Comparison of ENCODE assay signal across 8 mouse cellular contexts in the genomic region with DNA sequence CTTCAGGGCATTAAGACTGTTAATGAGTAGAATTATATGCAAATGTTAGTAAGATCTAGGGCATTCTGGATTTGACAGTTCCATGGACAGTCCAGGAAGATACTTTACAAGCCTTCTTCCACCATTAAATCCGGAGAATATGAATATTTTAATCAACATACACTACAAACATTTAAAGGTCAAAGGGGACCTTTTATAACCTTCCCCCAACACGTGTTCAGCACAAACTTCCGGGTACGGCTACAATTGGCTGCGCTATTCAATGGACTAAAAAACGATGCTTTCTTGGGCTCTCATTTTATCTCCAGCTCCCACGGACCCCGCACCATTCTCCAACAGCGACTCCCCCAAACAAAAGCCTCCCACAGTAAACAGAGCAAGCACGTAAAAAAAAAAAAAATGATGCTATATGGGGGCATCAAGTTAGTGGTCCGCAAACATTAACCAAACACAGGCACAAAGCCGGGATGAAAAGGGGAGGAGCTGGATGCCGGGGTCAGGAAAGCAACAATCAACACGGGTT. TPM values are rescaled to one million over a fixed set of nuclear protein-coding genes. Genes with fewer than 3 reads are reported as not detected.
DNase-seq lines count a peak whose midpoint lies in the region; ATAC-seq and TF ChIP-seq lines count a peak whose summit lies in the region.

No protein-coding gene starts in this region.

- H3K9ac ChIP-seq in midbrain, embryonic 16.5 days (ENCODE audit: low read depth, low read length): peak overlapping the region; percentile 95

- WGBS in cerebellum, adult 2 months: 2% methylated on average over 14 of the region's 14 CpGs
- WGBS in midbrain, embryonic 16.5 days: 3% methylated on average over 14 of the region's 14 CpGs

- H3K27me3 ChIP-seq in cerebellum, adult 2 months (ENCODE audit: control insufficient read depth, insufficient read depth, low read length): no peaks in the 10 kb centered on the region
- no peaks in the 10 kb centered on the region for H3K27me3 ChIP-seq in midbrain, embryonic 16.5 days (ENCODE audit: control insufficient read depth, insufficient read depth, low read depth, low read length)

- H3K4me2 ChIP-seq in midbrain, embryonic 16.5 days (ENCODE audit: low read length): peak overlapping the region; percentile 93

- DNase-seq in cerebellum, adult 2 months: no peak
- no peak for DNase-seq in cerebellum, adult 11 months
- peak; percentile 42 to 56 for DNase-seq in kidney, postnatal 25 days
- DNase-seq in spleen, adult 18-20 months: no peak
- no peak for DNase-seq in ovary, adult 18-20 months (ENCODE audit: low spot score)

- H3K9me3 ChIP-seq in midbrain, embryonic 16.5 days (replicated peaks; ENCODE audit: control insufficient read depth, low read length, poor library complexity, severe bottlenecking): no peaks in the 10 kb centered on the region

- peak overlapping the region; percentile 70 for H3K4me3 ChIP-seq in cerebellum, adult 2 months (replicated peaks; ENCODE audit: insufficient read depth, low read depth, low read length)
- peak overlapping the region; percentile 97 for H3K4me3 ChIP-seq in midbrain, embryonic 16.5 days (ENCODE audit: low read depth, low read length)

- no peak overlapping the region for H3K27ac ChIP-seq in cerebellum, adult 2 months (ENCODE audit: insufficient read depth, low read length)
- H3K27ac ChIP-seq in midbrain, embryonic 16.5 days (ENCODE audit: low read length): peak overlapping the region; percentile 89

- peak; percentile 35 for ATAC-seq in CD4-positive, CD25-positive, alpha-beta regulatory T cell, adult 4 months
- peak; percentile 15 for ATAC-seq in erythroblast, adult 5-6 weeks (replicated peaks; ENCODE audit: low FRiP score, poor library complexity, severe bottlenecking)
- ATAC-seq in midbrain, embryonic 16.5 days: no peak

- TF ChIP-seq CTCF in cerebellum, adult 2 months (IDR thresholded peaks at IDR 0.05; ENCODE audit: borderline replicate concordance, insufficient read depth, low read depth, low read length): no peak

- TF ChIP-seq POLR2A in cerebellum, adult 2 months (IDR thresholded peaks at IDR 0.05; ENCODE audit: borderline replicate concordance, insufficient read depth, low read length): no peak

- no peaks in the 10 kb centered on the region for H3K36me3 ChIP-seq in midbrain, embryonic 16.5 days (ENCODE audit: control insufficient read depth, insufficient read depth, low read length)

- H3K4me1 ChIP-seq in cerebellum, adult 2 months (ENCODE audit: control insufficient read depth, insufficient read depth, low read length): peaks cover 8% of the 10 kb centered on the region; the same call in 1 of the 2 replicates
- H3K4me1 ChIP-seq in midbrain, embryonic 16.5 days (ENCODE audit: control insufficient read depth, insufficient read depth, low read length): peaks cover 10% of the 10 kb centered on the region

RNA-seq across cellular contexts. Expression of gene Sbno1, which starts 1.5 kb away (rescaled TPM):
- polyA plus RNA-seq in cerebellum, adult 2 months (2012; rRNA removed): 48.3 and 50.3 TPM in 2 replicates
- 100 to 1,000 TPM; 163 to 182 TPM for polyA plus RNA-seq in CD4-positive, CD25-positive, alpha-beta regulatory T cell, adult 4 months (2017; shearing (Covaris generic))
- 23.4 and 29.4 TPM in 2 replicates for total RNA-seq in erythroblast, adult 5-6 weeks (2015; ENCODE audit: low replicate concordance)
- total RNA-seq in erythroblast, adult 5-6 weeks (2017; ENCODE audit: low replicate concordance): 30.7 and 71.1 TPM in 2 replicates
- polyA plus RNA-seq in midbrain, embryonic 16.5 days (2015; fragmentation: Nextera tagmentation; extraction: Ambion mirVana): 94.5 and 113 TPM in 2 replicates

RNA-seq across cellular contexts. Expression of gene Kmt5a, which starts 15.5 kb away (rescaled TPM):
- polyA plus RNA-seq in cerebellum, adult 2 months (2012; rRNA removed): 59.1 and 61.6 TPM in 2 replicates
- 10 to 100 TPM; 19.8 to 19.9 TPM for polyA plus RNA-seq in CD4-positive, CD25-positive, alpha-beta regulatory T cell, adult 4 months (2017; shearing (Covaris generic))
- 89.3 and 92.4 TPM in 2 replicates for total RNA-seq in erythroblast, adult 5-6 weeks (2015; ENCODE audit: low replicate concordance)
- total RNA-seq in erythroblast, adult 5-6 weeks (2017; ENCODE audit: low replicate concordance): 105 and 107 TPM in 2 replicates
- 12.3 and 15.4 TPM in 2 replicates for polyA plus RNA-seq in midbrain, embryonic 16.5 days (2015; fragmentation: Nextera tagmentation; extraction: Ambion mirVana)

RNA-seq across cellular contexts. Expression of gene Rilpl2, which starts 53.9 kb away (rescaled TPM):
- polyA plus RNA-seq in cerebellum, adult 2 months (2012; rRNA removed): 18.1 and 18.4 TPM in 2 replicates
- 10 to 100 TPM; 51.3 to 54.0 TPM for polyA plus RNA-seq in CD4-positive, CD25-positive, alpha-beta regulatory T cell, adult 4 months (2017; shearing (Covaris generic))
- total RNA-seq in erythroblast, adult 5-6 weeks (2015; ENCODE audit: low replicate concordance): 9.4 and 19.0 TPM in 2 replicates
- total RNA-seq in erythroblast, adult 5-6 weeks (2017; ENCODE audit: low replicate concordance): 13.1 and 13.4 TPM in 2 replicates
- polyA plus RNA-seq in midbrain, embryonic 16.5 days (2015; fragmentation: Nextera tagmentation; extraction: Ambion mirVana): 25.3 and 29.9 TPM in 2 replicates

RNA-seq across cellular contexts. Expression of gene Snrnp35, which starts 58.7 kb away (rescaled TPM):
- polyA plus RNA-seq in cerebellum, adult 2 months (2012; rRNA removed): 12.3 and 13.1 TPM in 2 replicates
- polyA plus RNA-seq in CD4-positive, CD25-positive, alpha-beta regulatory T cell, adult 4 months (2017; shearing (Covaris generic)): 10 to 100 TPM in 1 of 2 experiments, 1 to 10 TPM in 1; 4.7 to 14.2 TPM
- 3.8 TPM in 1 of 2 replicates, not detected in the other for total RNA-seq in erythroblast, adult 5-6 weeks (2015; ENCODE audit: low replicate concordance)
- total RNA-seq in erythroblast, adult 5-6 weeks (2017; ENCODE audit: low replicate concordance): 6.0 and 6.8 TPM in 2 replicates
- 19.9 and 21.7 TPM in 2 replicates for polyA plus RNA-seq in midbrain, embryonic 16.5 days (2015; fragmentation: Nextera tagmentation; extraction: Ambion mirVana)

Comparison
In these comparisons a context has a peak if more than half of its experiments do, and no peak if none do; other contexts are left out.
1. DNase-seq: peak in kidney, postnatal 25 days (2 of 2); none in cerebellum, adult 2 months (0 of 2), cerebellum, adult 11 months (single experiment), spleen, adult 18-20 months (0 of 2) and ovary, adult 18-20 months (single experiment).